Mouse (Mus musculus): Measurements from ENCODE around the gene Alox12. TPM values are rescaled to one million over a fixed set of nuclear protein-coding genes. Genes with fewer than 3 reads are reported as not detected.

Gene Alox12
- 8.8 TPM for polyA plus RNA-seq (2015; fragmentation: Illumina TruSeq; extraction: RNeasy Lipid Tissue Mini Kit (QIAGEN cat#74804); ENCODE audit: insufficient read depth, low replicate concordance)

GRCm38 (mm10) chr11:70254931-70255531, at the start of gene Alox12:
TSS of gene Alox12 (minus strand) at chr11:70255353.

GRCm38 (mm10) chr11:70239541-70240279, 15.4 kb downstream of the Alox12 start, which contains the start of the genes Gm21988 and Rnasek:
TSS of gene Gm21988 (minus strand) at chr11:70239830.
TSS of gene Rnasek (minus strand) at chr11:70239842.

GRCm38 (mm10) chr11:70237457-70238167, 17.5 kb downstream of the Alox12 start, which contains the start of gene 0610010K14Rik:
TSS of gene 0610010K14Rik (minus strand) at chr11:70237914.

GRCm38 (mm10) chr11:70229260-70230010, 25.7 kb downstream of the Alox12 start, which contains the start of gene Bcl6b:
TSS of gene Bcl6b (minus strand) at chr11:70229798.

GRCm38 (mm10) chr11:70220731-70221602, 34.2 kb downstream of the Alox12 start, which contains the start of gene Slc16a13:
TSS of gene Slc16a13 (minus strand) at chr11:70221064.

GRCm38 (mm10) chr11:70212423-70212822, 42.7 kb downstream of the Alox12 start, which contains the start of gene Slc16a11:
TSS of gene Slc16a11 (plus strand) at chr11:70212752.

Other genes with a start within 250 kb of the Alox12 start
- gene Acadvl, start 239.9 kb downstream of the Alox12 start, polyA plus RNA-seq (2015; fragmentation: Illumina TruSeq; extraction: RNeasy Lipid Tissue Mini Kit (QIAGEN cat#74804); ENCODE audit: insufficient read depth, low replicate concordance) = 41.9 TPM
- gene Dlg4, start 238.4 kb downstream of the Alox12 start, polyA plus RNA-seq (2015; fragmentation: Illumina TruSeq; extraction: RNeasy Lipid Tissue Mini Kit (QIAGEN cat#74804); ENCODE audit: insufficient read depth, low replicate concordance) = 9.5 TPM
- not detected for gene Asgr1, start 201.3 kb downstream of the Alox12 start, polyA plus RNA-seq (2015; fragmentation: Illumina TruSeq; extraction: RNeasy Lipid Tissue Mini Kit (QIAGEN cat#74804); ENCODE audit: insufficient read depth, low replicate concordance)
- gene Asgr2, start 162.7 kb downstream of the Alox12 start, polyA plus RNA-seq (2015; fragmentation: Illumina TruSeq; extraction: RNeasy Lipid Tissue Mini Kit (QIAGEN cat#74804); ENCODE audit: insufficient read depth, low replicate concordance) = 0.68 TPM
- 2.1 TPM for gene Mgl2, start 125.0 kb downstream of the Alox12 start, polyA plus RNA-seq (2015; fragmentation: Illumina TruSeq; extraction: RNeasy Lipid Tissue Mini Kit (QIAGEN cat#74804); ENCODE audit: insufficient read depth, low replicate concordance)
- gene Clec10a, start 99.2 kb downstream of the Alox12 start, polyA plus RNA-seq (2015; fragmentation: Illumina TruSeq; extraction: RNeasy Lipid Tissue Mini Kit (QIAGEN cat#74804); ENCODE audit: insufficient read depth, low replicate concordance) = 10.4 TPM
- gene Slc16a11, start 42.6 kb downstream of the Alox12 start, polyA plus RNA-seq (2015; fragmentation: Illumina TruSeq; extraction: RNeasy Lipid Tissue Mini Kit (QIAGEN cat#74804); ENCODE audit: insufficient read depth, low replicate concordance) = not detected
- gene Slc16a13, start 34.3 kb downstream of the Alox12 start, polyA plus RNA-seq (2015; fragmentation: Illumina TruSeq; extraction: RNeasy Lipid Tissue Mini Kit (QIAGEN cat#74804); ENCODE audit: insufficient read depth, low replicate concordance) = 4.4 TPM
- 6.9 TPM for gene Bcl6b, start 25.6 kb downstream of the Alox12 start, polyA plus RNA-seq (2015; fragmentation: Illumina TruSeq; extraction: RNeasy Lipid Tissue Mini Kit (QIAGEN cat#74804); ENCODE audit: insufficient read depth, low replicate concordance)
- gene 0610010K14Rik, start 17.4 kb downstream of the Alox12 start, polyA plus RNA-seq (2015; fragmentation: Illumina TruSeq; extraction: RNeasy Lipid Tissue Mini Kit (QIAGEN cat#74804); ENCODE audit: insufficient read depth, low replicate concordance) = 38.9 TPM
- 2.0 TPM for gene Gm21988, start 15.5 kb downstream of the Alox12 start, polyA plus RNA-seq (2015; fragmentation: Illumina TruSeq; extraction: RNeasy Lipid Tissue Mini Kit (QIAGEN cat#74804); ENCODE audit: insufficient read depth, low replicate concordance)
- 43.9 TPM for gene Rnasek, start 15.5 kb downstream of the Alox12 start, polyA plus RNA-seq (2015; fragmentation: Illumina TruSeq; extraction: RNeasy Lipid Tissue Mini Kit (QIAGEN cat#74804); ENCODE audit: insufficient read depth, low replicate concordance)
- not detected for gene Alox12e, start 67.3 kb upstream of the Alox12 start, polyA plus RNA-seq (2015; fragmentation: Illumina TruSeq; extraction: RNeasy Lipid Tissue Mini Kit (QIAGEN cat#74804); ENCODE audit: insufficient read depth, low replicate concordance)
- gene Alox15, start 96.7 kb upstream of the Alox12 start, polyA plus RNA-seq (2015; fragmentation: Illumina TruSeq; extraction: RNeasy Lipid Tissue Mini Kit (QIAGEN cat#74804); ENCODE audit: insufficient read depth, low replicate concordance) = 0.58 TPM
- gene Pelp1, start 154.7 kb upstream of the Alox12 start, polyA plus RNA-seq (2015; fragmentation: Illumina TruSeq; extraction: RNeasy Lipid Tissue Mini Kit (QIAGEN cat#74804); ENCODE audit: insufficient read depth, low replicate concordance) = 11.0 TPM
- 94.8 TPM for gene Arrb2, start 177.3 kb upstream of the Alox12 start, polyA plus RNA-seq (2015; fragmentation: Illumina TruSeq; extraction: RNeasy Lipid Tissue Mini Kit (QIAGEN cat#74804); ENCODE audit: insufficient read depth, low replicate concordance)
- gene Med11, start 196.6 kb upstream of the Alox12 start, polyA plus RNA-seq (2015; fragmentation: Illumina TruSeq; extraction: RNeasy Lipid Tissue Mini Kit (QIAGEN cat#74804); ENCODE audit: insufficient read depth, low replicate concordance) = 40.8 TPM
- 4.9 TPM for gene Zmynd15, start 204.1 kb upstream of the Alox12 start, polyA plus RNA-seq (2015; fragmentation: Illumina TruSeq; extraction: RNeasy Lipid Tissue Mini Kit (QIAGEN cat#74804); ENCODE audit: insufficient read depth, low replicate concordance)
- 36.3 TPM for gene Cxcl16, start 204.6 kb upstream of the Alox12 start, polyA plus RNA-seq (2015; fragmentation: Illumina TruSeq; extraction: RNeasy Lipid Tissue Mini Kit (QIAGEN cat#74804); ENCODE audit: insufficient read depth, low replicate concordance)
- 2.2 TPM for gene Tm4sf5, start 249.9 kb upstream of the Alox12 start, polyA plus RNA-seq (2015; fragmentation: Illumina TruSeq; extraction: RNeasy Lipid Tissue Mini Kit (QIAGEN cat#74804); ENCODE audit: insufficient read depth, low replicate concordance)

All from spleen, adult 10 weeks (tissue).